In genomic region chr10:9092237-9092885, GRCm38 (mm10) we compare ENCODE assay signal across 8 mouse cellular contexts.
DNase-seq lines count a peak whose midpoint lies in the region; ATAC-seq and TF ChIP-seq lines count a peak whose summit lies in the region.

No protein-coding gene starts in this region.

- H3K4me3 ChIP-seq in heart, postnatal 0 days (ENCODE audit: low read depth, low read length): no peak overlapping the region; the same call in 1 of the 2 replicates
- H3K4me3 ChIP-seq in liver, embryonic 12.5 days: no peak overlapping the region

- H3K36me3 ChIP-seq in heart, postnatal 0 days (replicated peaks; ENCODE audit: control insufficient read depth, insufficient read depth, low read length): no peaks in the 10 kb centered on the region
- no peaks in the 10 kb centered on the region for H3K36me3 ChIP-seq in liver, embryonic 12.5 days

- peaks cover 9% of the 10 kb centered on the region; the same call in 1 of the 2 replicates for H3K4me1 ChIP-seq in heart, postnatal 0 days (ENCODE audit: control insufficient read depth, insufficient read depth)
- no peaks in the 10 kb centered on the region for H3K4me1 ChIP-seq in liver, embryonic 12.5 days

- H3K9ac ChIP-seq in heart, postnatal 0 days (replicated peaks; ENCODE audit: low read depth, low read length): no peak overlapping the region
- H3K9ac ChIP-seq in liver, embryonic 12.5 days: no peak overlapping the region

- WGBS in heart, postnatal 0 days: 10% methylated on average over 10 of the region's 10 CpGs
- 65% methylated on average over 10 of the region's 10 CpGs for WGBS in liver, embryonic 12.5 days (ENCODE audit: insufficient replicate concordance)

- TF ChIP-seq CTCF in heart, postnatal 0 days (IDR thresholded peaks at IDR 0.05; ENCODE audit: low read depth): no peak

- H3K27ac ChIP-seq in heart, postnatal 0 days (ENCODE audit: low read depth): peak overlapping the region; percentile 68
- H3K27ac ChIP-seq in liver, embryonic 12.5 days: no peak overlapping the region

- H3K4me2 ChIP-seq in heart, postnatal 0 days (ENCODE audit: low read depth, low read length): peak overlapping the region; percentile 45
- no peak overlapping the region for H3K4me2 ChIP-seq in liver, embryonic 12.5 days

- ATAC-seq in frontal cortex, adult (ENCODE audit: low TSS enrichment): 0 out of 2 replicates have a peak, but pooled peaks have one; percentile 9
- peak; percentile 95 for ATAC-seq in heart, postnatal 0 days (ENCODE audit: insufficient read depth, low read depth)
- ATAC-seq in liver, embryonic 12.5 days: no peak

- H3K9me3 ChIP-seq in heart, postnatal 0 days (replicated peaks; ENCODE audit: control insufficient read depth, low read length): no peaks in the 10 kb centered on the region
- H3K9me3 ChIP-seq in liver, embryonic 12.5 days (replicated peaks): no peaks in the 10 kb centered on the region

- no peaks in the 10 kb centered on the region for H3K27me3 ChIP-seq in heart, postnatal 0 days (ENCODE audit: control insufficient read depth, insufficient read depth, low read length)
- no peaks in the 10 kb centered on the region for H3K27me3 ChIP-seq in liver, embryonic 12.5 days (replicated peaks)

- no peak for DNase-seq in frontal cortex, postnatal 25 days (ENCODE audit: low spot score in 2 of 2)
- DNase-seq in testis, postnatal 10 days (ENCODE audit: low spot score): peak; percentile 56
- DNase-seq in testis, postnatal 14 days (ENCODE audit: low spot score): no peak
- DNase-seq in heart, postnatal 0 days (ENCODE audit: low spot score): peak; percentile 63
- DNase-seq in lung, postnatal 25 days (ENCODE audit: low spot score): peak; percentile 4
- DNase-seq in c-Kit-positive CD71-positive TER-119-positive erythroid progenitor cells, embryonic 14.5 days (ENCODE audit: low spot score): no peak

- TF ChIP-seq EP300 in heart, postnatal 0 days (IDR thresholded peaks at IDR 0.05; ENCODE audit: low read depth): no peak

Comparison
In these comparisons a context has a peak if more than half of its experiments do, and no peak if none do; other contexts are left out.
1. DNase-seq: peak in testis, postnatal 10 days (single experiment), heart, postnatal 0 days (single experiment) and lung, postnatal 25 days (single experiment); none in frontal cortex, postnatal 25 days (0 of 2), testis, postnatal 14 days (single experiment) and c-Kit-positive CD71-positive TER-119-positive erythroid progenitor cells, embryonic 14.5 days (single experiment).